Mouse (Mus musculus): ENCODE results near the gene Ccnq.
A peak's percentile ranks its signal among the peaks of the same experiment; 100 is the strongest.

Ccnq gene

GRCm38 (mm10) chr11:78750885-78751842 lies at the start of gene Ccnq:
Gene Ccnq, minus strand, starts transcription at chr11:78751729.
- DNase-seq (ENCODE audit: extremely low spot score, low spot score): peak; percentile 86

DNA sequence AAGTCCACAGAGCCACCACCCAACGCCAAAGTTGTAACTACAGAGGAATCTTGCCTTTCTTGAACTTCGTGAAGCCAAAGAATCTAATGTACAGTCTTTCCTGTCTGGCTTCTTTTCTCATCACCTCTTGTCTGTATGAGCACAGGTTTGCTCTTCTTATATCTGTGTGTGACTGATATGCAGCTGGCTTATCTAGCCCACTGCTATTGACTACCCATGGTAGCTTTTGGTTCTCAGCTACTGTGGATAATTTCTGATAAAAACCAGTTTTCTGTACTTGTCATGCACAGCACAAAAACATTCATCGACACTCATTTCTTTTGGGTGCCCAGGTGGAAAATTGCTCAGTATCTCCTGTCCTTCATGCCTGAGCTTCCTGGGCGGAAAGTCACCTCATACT lies 49.6 kb upstream of the Ccnq start:
- no peak for DNase-seq (ENCODE audit: extremely low spot score, low spot score)

DNA sequence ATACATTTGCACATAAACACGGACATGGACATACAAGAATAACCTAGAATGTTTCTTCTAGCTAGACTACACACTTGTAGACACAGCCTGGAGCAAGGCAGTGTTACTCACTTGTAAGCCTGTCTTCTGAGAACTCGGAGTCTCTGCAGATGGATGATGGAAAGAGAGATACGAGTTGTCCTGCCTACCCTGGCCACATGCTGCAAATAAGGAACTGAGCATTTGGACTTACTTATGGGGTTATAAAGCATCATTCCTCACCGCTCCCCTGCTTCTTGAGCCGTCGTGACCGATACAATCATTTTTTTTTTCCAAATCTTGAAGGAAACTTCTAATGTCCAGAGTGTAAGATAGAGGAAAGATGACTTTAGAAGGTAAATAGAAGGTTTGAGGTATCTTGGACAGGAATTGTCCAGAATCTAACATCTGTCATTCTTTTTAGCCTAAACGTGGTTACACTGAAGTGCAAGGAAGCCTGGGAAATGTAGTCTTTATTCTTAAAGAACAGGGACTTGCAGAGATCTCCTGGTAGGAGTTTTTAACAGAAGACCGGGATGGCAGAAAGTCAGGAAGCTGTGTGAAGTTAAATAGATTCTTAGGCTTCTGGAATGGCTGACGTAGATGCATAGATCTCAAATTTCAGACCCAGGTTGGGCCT lies 44.7 kb upstream of the Ccnq start:
- DNase-seq (ENCODE audit: extremely low spot score, low spot score): no peak

DNA sequence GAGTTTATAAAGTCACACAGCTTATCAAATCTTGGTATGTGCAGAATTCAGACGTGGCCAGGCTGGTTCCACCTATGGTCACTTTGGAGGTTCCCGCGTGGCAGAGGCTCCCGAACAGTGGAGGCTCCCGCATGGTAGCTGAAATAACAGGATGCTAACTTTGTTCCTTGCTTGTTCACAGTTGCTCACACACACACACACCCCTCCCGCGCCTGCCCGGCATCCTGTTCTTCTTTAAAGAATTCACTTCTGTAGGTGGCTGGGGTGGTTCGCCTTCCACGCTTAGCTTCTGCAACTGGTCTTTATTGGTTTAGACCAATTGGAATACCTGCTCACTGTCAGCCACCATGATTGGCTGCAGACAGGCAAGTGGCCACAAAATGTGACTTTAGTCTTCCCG lies 41.6 kb upstream of the Ccnq start:
- DNase-seq (ENCODE audit: extremely low spot score, low spot score): no peak

GRCm38 (mm10) chr11:78792465-78792864 lies 40.9 kb upstream of the Ccnq start:
- DNase-seq (ENCODE audit: extremely low spot score, low spot score): no peak

- no peak for DNase-seq (ENCODE audit: extremely low spot score, low spot score)
These were observed 40.5 kb upstream of the Ccnq start for GRCm38 (mm10) chr11:78792055-78792454.

DNA sequence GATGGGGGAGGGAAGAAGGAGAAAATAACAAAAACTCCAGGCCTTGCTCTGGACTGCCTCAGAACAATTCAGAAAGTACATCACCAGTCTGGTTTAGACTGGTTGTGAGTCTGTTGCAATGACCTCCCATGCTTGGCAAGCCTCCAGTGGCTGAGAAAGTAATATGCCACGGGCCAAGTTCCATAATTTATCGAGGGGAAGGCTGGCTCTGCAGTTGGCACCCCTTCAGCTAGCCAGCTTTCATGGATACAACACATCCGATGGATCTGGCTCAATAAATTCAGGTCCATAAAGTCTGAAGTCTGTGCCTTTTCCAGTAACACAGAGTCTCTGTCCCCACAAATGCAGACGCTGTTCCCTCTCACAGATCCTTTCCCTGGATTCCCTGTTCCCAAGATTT lies 40.1 kb upstream of the Ccnq start:
- DNase-seq (ENCODE audit: extremely low spot score, low spot score): no peak

- DNase-seq (ENCODE audit: extremely low spot score, low spot score): no peak
These were observed 38.0 kb upstream of the Ccnq start for GRCm38 (mm10) chr11:78789370-78790060.

- peak; percentile 36 for DNase-seq (ENCODE audit: extremely low spot score, low spot score)
These were observed 34.5 kb upstream of the Ccnq start for GRCm38 (mm10) chr11:78786013-78786431.

- DNase-seq (ENCODE audit: extremely low spot score, low spot score): no peak
These were observed 31.3 kb upstream of the Ccnq start for GRCm38 (mm10) chr11:78782791-78783347.

- DNase-seq (ENCODE audit: extremely low spot score, low spot score): no peak
These were observed 30.8 kb upstream of the Ccnq start for GRCm38 (mm10) chr11:78782326-78782725.

DNA sequence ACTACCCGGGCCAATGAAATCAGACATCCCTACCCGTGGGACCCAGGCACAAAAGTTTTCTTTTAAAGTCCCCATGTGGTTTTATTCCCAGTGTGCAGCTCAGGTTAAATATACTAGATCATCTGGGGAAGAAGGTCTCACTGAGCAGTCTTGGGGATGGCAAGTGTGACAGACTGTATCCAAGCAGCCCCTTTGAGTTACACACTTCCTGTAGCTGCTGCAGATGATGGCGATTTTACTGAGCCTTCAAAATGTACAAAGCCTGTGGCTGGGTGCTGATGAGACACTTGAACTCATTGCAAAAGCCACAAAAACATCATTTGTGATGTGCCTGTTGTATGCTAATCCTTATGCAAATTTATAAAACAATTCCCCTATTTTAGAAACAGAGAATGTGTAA lies 29.0 kb upstream of the Ccnq start:
- no peak for DNase-seq (ENCODE audit: extremely low spot score, low spot score)

DNA sequence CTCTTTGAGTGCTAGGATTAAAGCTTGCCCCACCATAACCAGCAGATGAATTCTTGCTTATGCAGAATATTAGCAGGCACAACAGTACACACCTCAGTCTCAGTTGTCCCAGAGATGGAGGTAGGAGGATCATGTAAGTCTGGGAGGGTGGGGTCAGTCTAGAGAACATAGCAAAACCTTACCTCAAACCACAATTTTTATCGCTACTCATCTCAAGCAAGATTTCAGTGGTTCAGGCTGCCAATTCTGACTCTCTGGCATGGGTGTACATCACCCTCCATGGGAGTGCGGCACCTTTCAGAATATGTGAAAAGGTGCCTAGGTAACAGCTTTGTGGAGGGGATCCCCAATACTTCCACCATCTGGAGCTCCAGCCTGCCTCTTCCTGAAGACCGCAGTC lies 28.5 kb upstream of the Ccnq start:
- no peak for DNase-seq (ENCODE audit: extremely low spot score, low spot score)

DNA sequence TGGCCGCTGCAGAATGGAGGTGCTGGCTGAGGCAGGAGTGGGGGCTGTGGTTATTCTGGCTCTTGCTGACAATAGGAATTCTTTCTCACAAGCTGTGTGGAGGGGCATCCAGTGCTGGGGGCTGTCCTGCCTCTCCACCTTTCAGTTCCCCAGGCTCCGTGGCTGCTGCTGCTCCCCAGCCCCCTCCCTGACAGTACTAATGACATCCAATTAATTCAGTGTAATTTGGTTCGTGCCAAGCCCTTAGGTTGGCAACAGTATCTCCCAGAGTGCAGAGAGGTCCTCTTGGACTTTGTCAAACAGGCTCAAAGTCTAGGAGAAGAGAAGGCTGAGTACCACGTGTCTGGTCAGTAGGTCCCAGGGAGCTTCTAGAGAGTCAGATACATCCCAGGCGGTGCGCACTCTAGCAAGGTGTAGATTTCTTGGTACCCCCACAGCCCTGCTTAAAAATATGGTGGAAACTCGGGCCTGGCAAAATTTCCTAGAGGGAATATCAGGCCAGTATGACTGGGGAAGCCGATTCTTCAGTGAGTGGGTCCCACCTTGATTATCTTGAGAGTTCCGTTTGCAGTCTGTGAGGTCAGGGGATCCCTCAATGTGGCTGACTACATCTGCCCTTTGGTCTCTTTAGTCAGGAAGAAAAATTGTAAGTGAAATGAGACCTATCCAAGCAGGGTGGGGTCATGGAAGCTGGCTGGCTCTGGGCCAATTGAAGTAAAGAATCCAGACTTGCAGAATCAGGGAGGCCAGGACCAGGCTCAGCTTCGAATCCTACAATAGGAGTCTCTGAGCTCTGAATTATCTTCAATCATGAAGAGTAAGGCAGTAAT lies 26.5 kb upstream of the Ccnq start:
- DNase-seq (ENCODE audit: extremely low spot score, low spot score): no peak

DNA sequence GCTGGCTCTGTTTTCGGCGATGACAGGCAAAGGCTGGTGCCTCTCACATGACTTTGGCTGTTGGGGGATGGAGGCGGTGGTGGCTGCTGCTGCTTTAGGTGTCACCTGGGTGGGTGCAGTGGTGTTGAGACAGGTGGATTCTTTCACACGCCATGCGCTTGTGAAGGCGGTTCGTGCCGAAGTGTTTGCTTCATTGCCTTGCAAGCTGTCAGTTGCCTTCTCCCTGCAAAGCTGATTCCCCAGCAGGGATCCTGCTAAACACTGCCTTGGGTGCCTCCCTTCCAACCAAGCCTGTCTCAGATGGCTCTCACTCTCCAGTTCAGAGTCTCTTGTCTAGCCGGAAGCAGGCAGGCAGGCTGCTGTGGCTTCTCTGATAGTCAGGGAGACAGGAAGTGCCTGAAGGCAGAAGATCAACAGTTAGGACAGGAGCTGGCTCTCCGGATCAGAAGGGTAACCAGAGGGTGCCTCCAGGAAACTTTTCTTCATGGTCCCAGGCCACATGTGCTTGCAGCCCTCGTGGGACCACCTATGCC lies 20.3 kb upstream of the Ccnq start:
- DNase-seq (ENCODE audit: extremely low spot score, low spot score): no peak

- no peak for DNase-seq (ENCODE audit: extremely low spot score, low spot score)
These were observed 18.9 kb upstream of the Ccnq start for GRCm38 (mm10) chr11:78770436-78770835.

- no peak for DNase-seq (ENCODE audit: extremely low spot score, low spot score)
These were observed 17.2 kb upstream of the Ccnq start for GRCm38 (mm10) chr11:78768778-78769177.

GRCm38 (mm10) chr11:78766069-78766830 lies 14.7 kb upstream of the Ccnq start:
- no peak for DNase-seq (ENCODE audit: extremely low spot score, low spot score)

GRCm38 (mm10) chr11:78764820-78765219 lies 13.3 kb upstream of the Ccnq start:
- no peak for DNase-seq (ENCODE audit: extremely low spot score, low spot score)

DNA sequence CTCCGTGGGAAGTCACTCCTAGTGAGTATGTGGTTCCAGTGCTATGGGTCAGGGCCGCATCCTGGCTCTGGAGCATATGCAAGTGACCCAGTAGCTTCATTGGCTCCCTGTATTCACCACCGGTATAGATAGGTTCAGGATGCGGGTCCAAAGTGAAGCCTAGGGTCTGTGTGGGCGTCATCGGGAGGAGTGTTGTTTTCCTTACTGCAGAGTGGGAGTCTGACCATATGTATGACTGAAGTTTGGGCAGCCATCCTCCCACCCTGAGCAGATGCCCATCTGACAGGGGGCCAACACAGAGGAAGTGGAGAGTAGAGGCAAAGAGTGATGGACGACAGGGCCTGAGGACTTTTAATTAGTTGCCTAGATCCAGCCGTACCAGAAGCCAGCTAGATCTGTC lies 12.8 kb upstream of the Ccnq start:
- DNase-seq (ENCODE audit: extremely low spot score, low spot score): no peak
